Mouse (Mus musculus) lung, postnatal 36 days (tissue): ENCODE results near the gene Asap2.
"Not testable (repeated sequence)": the region's sequence is repeated elsewhere in the genome, so short reads cannot be mapped to it uniquely, and the experiment has no call there.

Source experiments
- DNase-seq: peaks from one replicate; pipeline ENCODE4 v3.0.0; 2022; ENCODE audit warnings: mixed read lengths

Gene Asap2

GRCm38 (mm10) chr12:20990132-20990531, at the start of gene Asap2:
Asap2 (plus strand) TSS chr12:20990459.
- peak; percentile 72 for DNase-seq

- not testable (repeated sequence) for DNase-seq
Measured at GRCm38 (mm10) chr12:20947051-20947997, 42.9 kb upstream of the Asap2 start.

- DNase-seq = not testable (repeated sequence)
Measured at GRCm38 (mm10) chr12:20990579-20990978, 320 bp downstream of the Asap2 start.

GRCm38 (mm10) chr12:21030875-21031274, 40.6 kb downstream of the Asap2 start:
- DNase-seq = peak; percentile 12

GRCm38 (mm10) chr12:21046716-21047115, 56.5 kb downstream of the Asap2 start:
- not testable (repeated sequence) for DNase-seq

- DNase-seq = peak; percentile 93
Measured at GRCm38 (mm10) chr12:21075731-21076130, 85.5 kb downstream of the Asap2 start.

GRCm38 (mm10) chr12:21090168-21090567, 99.9 kb downstream of the Asap2 start:
- DNase-seq = peak; percentile 23

GRCm38 (mm10) chr12:21092446-21092845, 102.2 kb downstream of the Asap2 start:
- DNase-seq = not testable (repeated sequence)

GRCm38 (mm10) chr12:21097806-21098325, 107.6 kb downstream of the Asap2 start:
- DNase-seq = not testable (repeated sequence)

GRCm38 (mm10) chr12:21111116-21111475, 120.8 kb downstream of the Asap2 start:
- DNase-seq = peak; percentile 17

- peak; percentile 88 for DNase-seq
Measured at GRCm38 (mm10) chr12:21111476-21112452, 121.5 kb downstream of the Asap2 start.

- peak; percentile 85 for DNase-seq
Measured at GRCm38 (mm10) chr12:21112453-21112857, 122.2 kb downstream of the Asap2 start.

GRCm38 (mm10) chr12:21119446-21119845, 129.2 kb downstream of the Asap2 start:
- peak; percentile 67 for DNase-seq

GRCm38 (mm10) chr12:21122818-21123217, 132.6 kb downstream of the Asap2 start:
- no peak for DNase-seq

- no peak for DNase-seq
Measured at GRCm38 (mm10) chr12:21123647-21124046, 133.4 kb downstream of the Asap2 start.

GRCm38 (mm10) chr12:21125675-21126470, 135.6 kb downstream of the Asap2 start:
- DNase-seq = no peak

GRCm38 (mm10) chr12:21126516-21126915, 136.3 kb downstream of the Asap2 start:
- no peak for DNase-seq

- peak; percentile 52 for DNase-seq
Measured at GRCm38 (mm10) chr12:21128930-21129869, 138.9 kb downstream of the Asap2 start.

- no peak for DNase-seq
Measured at GRCm38 (mm10) chr12:21130274-21130823, 140.1 kb downstream of the Asap2 start.

- no peak for DNase-seq
Measured at GRCm38 (mm10) chr12:21132537-21132936, 142.3 kb downstream of the Asap2 start.
